Comparison of ENCODE assay signal across 8 mouse cellular contexts in genomic region chr5:64739311-64740261, GRCm38 (mm10).
A peak's percentile ranks its signal among the peaks of the same experiment; 100 is the strongest.
DNase-seq lines count a peak whose midpoint lies in the region; ATAC-seq and TF ChIP-seq lines count a peak whose summit lies in the region.
"Had no signal": no experiment of that assay in that cellular context is flagged by ENCODE, and none has a peak within 500 bp of the region (broad histone marks: within the 10 kb centered on the region; RNA-seq: fewer than 3 reads in every experiment).

No protein-coding gene starts in this region.

- H3K4me1 ChIP-seq in forebrain, embryonic 12.5 days = peaks cover 25% of the 10 kb centered on the region
- H3K4me1 ChIP-seq in kidney, postnatal 0 days (replicated peaks; ENCODE audit: insufficient read depth, low read length) = peaks cover 23% of the 10 kb centered on the region; the same call in 1 of the 2 replicates
- peaks cover 25% of the 10 kb centered on the region for H3K4me1 ChIP-seq in midbrain, embryonic 13.5 days (replicated peaks)

- peak; percentile 64 for ATAC-seq in forebrain, embryonic 12.5 days (ENCODE audit: low FRiP score)
- peak; percentile 68 for ATAC-seq in kidney, postnatal 0 days (replicated peaks; ENCODE audit: low FRiP score, low read depth)
- peak; percentile 75 for ATAC-seq in midbrain, embryonic 13.5 days

- 0 out of 2 replicates have a peak overlapping the region, but pooled peaks have one; percentile 6 for H3K4me2 ChIP-seq in forebrain, embryonic 12.5 days
- H3K4me2 ChIP-seq in kidney, postnatal 0 days (ENCODE audit: low read length) = no peak overlapping the region
- H3K4me2 ChIP-seq in midbrain, embryonic 13.5 days (replicated peaks) = no peak overlapping the region

- H3K36me3 ChIP-seq in forebrain, embryonic 12.5 days (replicated peaks) = no peaks in the 10 kb centered on the region
- no peaks in the 10 kb centered on the region for H3K36me3 ChIP-seq in kidney, postnatal 0 days (ENCODE audit: insufficient read depth, low read length)
- H3K36me3 ChIP-seq in midbrain, embryonic 13.5 days = no peaks in the 10 kb centered on the region

- no peak overlapping the region for H3K4me3 ChIP-seq in forebrain, embryonic 12.5 days (replicated peaks)
- no peak overlapping the region for H3K4me3 ChIP-seq in kidney, postnatal 0 days (replicated peaks; ENCODE audit: low read depth, low read length)
- no peak overlapping the region for H3K4me3 ChIP-seq in midbrain, embryonic 13.5 days (replicated peaks)

- no peak overlapping the region for H3K9ac ChIP-seq in forebrain, embryonic 12.5 days
- H3K9ac ChIP-seq in kidney, postnatal 0 days (ENCODE audit: low read depth, low read length) = no peak overlapping the region
- H3K9ac ChIP-seq in midbrain, embryonic 13.5 days (replicated peaks) = no peak overlapping the region
- H3K9ac ChIP-seq: liver, embryonic 14.5 days had no signal

- no peaks in the 10 kb centered on the region for H3K27me3 ChIP-seq in forebrain, embryonic 12.5 days
- no peaks in the 10 kb centered on the region for H3K27me3 ChIP-seq in kidney, postnatal 0 days (ENCODE audit: insufficient read depth, low read length)
- H3K27me3 ChIP-seq in midbrain, embryonic 13.5 days = no peaks in the 10 kb centered on the region

- WGBS in forebrain, embryonic 12.5 days = 3% methylated on average over 15 of the region's 15 CpGs
- 11% methylated on average over 15 of the region's 15 CpGs for WGBS in kidney, postnatal 0 days
- 3% methylated on average over 15 of the region's 15 CpGs for WGBS in midbrain, embryonic 13.5 days

- DNase-seq in brain, embryonic 14.5 days (ENCODE audit: low read depth) = peak; percentile 48
- peak; percentile 86 for DNase-seq in kidney, postnatal 0 days (ENCODE audit: low spot score)
- no peak for DNase-seq in cerebellum, postnatal 4 days (ENCODE audit: low spot score in 2 of 2)
- DNase-seq in c-Kit-positive CD71-positive TER-119-positive erythroid progenitor cells, embryonic 14.5 days (ENCODE audit: low spot score) = no peak
- no peak for DNase-seq in gastrocnemius, adult 18-20 months (ENCODE audit: low spot score)

- peak overlapping the region; percentile 71 for H3K27ac ChIP-seq in forebrain, embryonic 12.5 days
- H3K27ac ChIP-seq in kidney, postnatal 0 days = peak overlapping the region; percentile 62
- H3K27ac ChIP-seq in midbrain, embryonic 13.5 days = no peak overlapping the region
- H3K27ac ChIP-seq: liver, embryonic 14.5 days had no signal

- no peaks in the 10 kb centered on the region for H3K9me3 ChIP-seq in forebrain, embryonic 12.5 days
- H3K9me3 ChIP-seq in kidney, postnatal 0 days (replicated peaks; ENCODE audit: low read length) = no peaks in the 10 kb centered on the region
- no peaks in the 10 kb centered on the region for H3K9me3 ChIP-seq in midbrain, embryonic 13.5 days

- no peak for TF ChIP-seq POLR2A in brain, embryonic 14.5 days (IDR thresholded peaks at IDR 0.05; ENCODE audit: borderline replicate concordance, extremely low read depth, insufficient read depth, insufficient read length, poor library complexity, severe bottlenecking)

- TF ChIP-seq CTCF in brain, embryonic 14.5 days (IDR thresholded peaks at IDR 0.05; ENCODE audit: borderline replicate concordance, extremely low read depth, insufficient read depth, insufficient read length) = no peak
- TF ChIP-seq CTCF in kidney, postnatal 0 days (IDR thresholded peaks at IDR 0.05; ENCODE audit: low read depth) = no peak

Comparison
In these comparisons a context has a peak if more than half of its experiments do, and no peak if none do; other contexts are left out.
1. DNase-seq: peak in brain, embryonic 14.5 days (single experiment) and kidney, postnatal 0 days (single experiment); none in cerebellum, postnatal 4 days (0 of 2), c-Kit-positive CD71-positive TER-119-positive erythroid progenitor cells, embryonic 14.5 days (single experiment) and gastrocnemius, adult 18-20 months (single experiment).
2. Peak in every context shown above with its lines, with median percentiles within 50 percentile points of each other: ATAC-seq.